13 mouse cellular contexts compared by ENCODE assay signal in the genomic region with DNA sequence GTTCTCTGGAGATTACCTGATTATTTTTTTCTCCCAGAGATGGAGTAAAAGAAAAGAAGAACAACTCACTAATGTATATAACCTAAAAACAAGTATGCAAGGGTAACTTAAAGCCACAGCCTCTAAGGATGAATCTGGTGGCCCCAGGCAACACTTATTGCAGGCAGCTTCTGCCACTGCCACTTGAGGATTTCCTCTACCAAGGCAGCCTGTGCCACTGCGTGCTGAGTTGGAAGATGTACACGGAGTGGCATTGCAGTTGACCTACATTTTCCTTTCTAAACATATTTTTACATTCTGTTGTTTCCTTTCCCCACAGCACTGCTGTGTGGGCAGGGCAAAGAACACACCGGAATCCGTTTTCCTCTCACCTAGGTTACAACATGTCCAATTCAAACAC.
"Had no signal": no experiment of that assay in that cellular context is flagged by ENCODE, and none has a peak within 500 bp of the region (broad histone marks: within the 10 kb centered on the region; RNA-seq: fewer than 3 reads in every experiment).

No protein-coding gene starts in this region.

- H3K9ac ChIP-seq: liver, embryonic 12.5 days; midbrain, embryonic 13.5 days; neural tube, embryonic 15.5 days; stomach, embryonic 15.5 days had no signal

- H3K27me3 ChIP-seq: liver, embryonic 12.5 days; midbrain, embryonic 13.5 days; neural tube, embryonic 15.5 days; stomach, embryonic 15.5 days had no signal

- H3K4me1 ChIP-seq: limb, embryonic 10.5 days; liver, embryonic 12.5 days; stomach, embryonic 15.5 days had no signal

- ATAC-seq: liver, embryonic 12.5 days; midbrain, embryonic 13.5 days had no signal

- H3K36me3 ChIP-seq: limb, embryonic 10.5 days; liver, embryonic 12.5 days; midbrain, embryonic 13.5 days; neural tube, embryonic 15.5 days; stomach, embryonic 15.5 days had no signal

- H3K4me2 ChIP-seq: liver, embryonic 12.5 days; midbrain, embryonic 13.5 days; neural tube, embryonic 15.5 days; stomach, embryonic 15.5 days had no signal

- H3K4me3 ChIP-seq: left cerebral cortex, adult 2 months; limb, embryonic 10.5 days; liver, embryonic 12.5 days; midbrain, embryonic 13.5 days; myocyte; neural tube, embryonic 15.5 days; stomach, embryonic 15.5 days had no signal

- H3K27ac ChIP-seq: limb, embryonic 10.5 days; liver, embryonic 12.5 days; midbrain, embryonic 13.5 days; neural tube, embryonic 15.5 days; stomach, embryonic 15.5 days had no signal

- DNase-seq: kidney, postnatal 10 days; kidney, postnatal 4 days; right cerebral cortex, postnatal 4 days; spleen, adult 18-20 months; thymus, adult 2 months; thymus, postnatal 25 days had no signal

- H3K9me3 ChIP-seq: limb, embryonic 10.5 days; liver, embryonic 12.5 days; midbrain, embryonic 13.5 days; neural tube, embryonic 15.5 days; stomach, embryonic 15.5 days had no signal
